Mouse (Mus musculus): ENCODE data around the gene Srd5a1. TPM values are rescaled to one million over a fixed set of nuclear protein-coding genes. Genes with fewer than 3 reads are reported as not detected.

The Srd5a1 gene
- polyA plus RNA-seq, 1 experiment from 2014 or later = 21.5 TPM

GRCm38 (mm10) chr13:69530156-69530555 is 81.1 kb downstream of the Srd5a1 start:
- ATAC-seq (ENCODE audit: low FRiP score) (no peak), DNase-seq (ENCODE audit: low spot score) (no peak)
- H3K9me3 ChIP-seq (ENCODE audit: control insufficient read depth, low read length) = no peaks in the 10 kb centered on the region
- H3K27me3 ChIP-seq (ENCODE audit: control insufficient read depth, insufficient read depth, low read length) = no peaks in the 10 kb centered on the region
- H3K4me2 ChIP-seq (replicated peaks; ENCODE audit: low read depth, low read length) = no peak overlapping the region
- no peak overlapping the region for H3K27ac ChIP-seq (ENCODE audit: low read depth, low read length)
- H3K36me3 ChIP-seq (ENCODE audit: control insufficient read depth, insufficient read depth, low read length) = no peaks in the 10 kb centered on the region
- H3K4me3 ChIP-seq (ENCODE audit: low read depth, low read length) = no peak overlapping the region
- H3K9ac ChIP-seq (ENCODE audit: low read depth, low read length) = no peak overlapping the region; the same call in 1 of the 2 replicates
- peaks cover 19% of the 10 kb centered on the region for H3K4me1 ChIP-seq (replicated peaks; ENCODE audit: control insufficient read depth, insufficient read depth, low read length)
- 85% methylated on average over 3 of the region's 3 CpGs for WGBS

GRCm38 (mm10) chr13:69528531-69528930 is 82.7 kb downstream of the Srd5a1 start:
- Histone ChIP-seq H3K27me3 (ENCODE audit: control insufficient read depth, insufficient read depth, low read length) (no peaks in the 10 kb centered on the region), H3K9me3 (ENCODE audit: control insufficient read depth, low read length) (no peaks in the 10 kb centered on the region), H3K27ac (ENCODE audit: low read depth, low read length) (no peak overlapping the region), H3K4me3 (ENCODE audit: low read depth, low read length) (no peak overlapping the region), H3K36me3 (ENCODE audit: control insufficient read depth, insufficient read depth, low read length) (no peaks in the 10 kb centered on the region), H3K9ac (ENCODE audit: low read depth, low read length) (no peak overlapping the region), H3K4me1 (replicated peaks; ENCODE audit: control insufficient read depth, insufficient read depth, low read length) (peaks cover 19% of the 10 kb centered on the region), H3K4me2 (replicated peaks; ENCODE audit: low read depth, low read length) (no peak overlapping the region)
- DNase-seq (ENCODE audit: low spot score) (no peak), ATAC-seq (ENCODE audit: low FRiP score) (no peak)
- 85% methylated on average over 7 of the region's 7 CpGs for WGBS

GRCm38 (mm10) chr13:69525867-69526266 is 85.4 kb downstream of the Srd5a1 start:
- no peak overlapping the region for H3K9ac ChIP-seq (ENCODE audit: low read depth, low read length)
- no peak overlapping the region for H3K4me3 ChIP-seq (ENCODE audit: low read depth, low read length)
- H3K9me3 ChIP-seq (ENCODE audit: control insufficient read depth, low read length) = no peaks in the 10 kb centered on the region
- no peaks in the 10 kb centered on the region for H3K36me3 ChIP-seq (ENCODE audit: control insufficient read depth, insufficient read depth, low read length)
- H3K27ac ChIP-seq (ENCODE audit: low read depth, low read length) = no peak overlapping the region
- peaks cover 5% of the 10 kb centered on the region; the same call in 1 of the 2 replicates for H3K4me1 ChIP-seq (replicated peaks; ENCODE audit: control insufficient read depth, insufficient read depth, low read length)
- no peak for DNase-seq (ENCODE audit: low spot score)
- H3K27me3 ChIP-seq (ENCODE audit: control insufficient read depth, insufficient read depth, low read length) = no peaks in the 10 kb centered on the region
- H3K4me2 ChIP-seq (replicated peaks; ENCODE audit: low read depth, low read length) = no peak overlapping the region
- WGBS = 61% methylated on average over 4 of the region's 4 CpGs
- ATAC-seq (ENCODE audit: low FRiP score) = no peak

- Histone ChIP-seq H3K9me3 (ENCODE audit: control insufficient read depth, low read length) (no peaks in the 10 kb centered on the region), H3K27me3 (ENCODE audit: control insufficient read depth, insufficient read depth, low read length) (no peaks in the 10 kb centered on the region), H3K4me3 (ENCODE audit: low read depth, low read length) (no peak overlapping the region), H3K4me2 (replicated peaks; ENCODE audit: low read depth, low read length) (no peak overlapping the region), H3K27ac (ENCODE audit: low read depth, low read length) (no peak overlapping the region), H3K36me3 (ENCODE audit: control insufficient read depth, insufficient read depth, low read length) (no peaks in the 10 kb centered on the region), H3K9ac (ENCODE audit: low read depth, low read length) (no peak overlapping the region), H3K4me1 (replicated peaks; ENCODE audit: control insufficient read depth, insufficient read depth, low read length) (0 out of 2 replicates have a peak, but pooled peaks cover 2% of the 10 kb centered on the region)
- ATAC-seq (ENCODE audit: low FRiP score) = no peak
- WGBS = 82% methylated on average over 2 of the region's 2 CpGs
- no peak for DNase-seq (ENCODE audit: low spot score)
These were observed 87.1 kb downstream of the Srd5a1 start for GRCm38 (mm10) chr13:69524158-69524530.

Other genes with a start within 250 kb of the Srd5a1 start
- 114 and 134 TPM in 2 replicates for gene Nsun2, start 77.7 kb downstream of the Srd5a1 start, polyA plus RNA-seq (2014; fragmentation: Nextera tagmentation; extraction: Ambion mirVana)
- gene Tent4a, start 76.8 kb downstream of the Srd5a1 start, polyA plus RNA-seq (2014; fragmentation: Nextera tagmentation; extraction: Ambion mirVana) = 8.4 and 8.8 TPM in 2 replicates
- gene Ube2ql1, start 128.4 kb upstream of the Srd5a1 start, polyA plus RNA-seq (2014; fragmentation: Nextera tagmentation; extraction: Ambion mirVana) = 14.2 and 16.1 TPM in 2 replicates
- gene Med10, start 191.0 kb upstream of the Srd5a1 start, polyA plus RNA-seq (2014; fragmentation: Nextera tagmentation; extraction: Ambion mirVana) = 227 and 230 TPM in 2 replicates